Mouse (Mus musculus) ES-E14 (cell line): Measurements from ENCODE around the gene Lrp4. TPM values are rescaled to one million over a fixed set of nuclear protein-coding genes. Genes with fewer than 3 reads are reported as not detected.

Experiments used
- DNase-seq: peaks from one replicate; pipeline ENCODE4 v3.0.0-alpha.2; 2013; ENCODE audit warnings: low read depth, low spot score
- H3K27ac ChIP-seq: 2 replicates; pipeline ENCODE4 v1.5.1; 2012; ENCODE audit warnings: low read depth, mild to moderate bottlenecking, low read length, moderate library complexity, mixed read lengths; ENCODE audit not compliant: poor library complexity, insufficient read depth, severe bottlenecking
- H3K36me3 ChIP-seq: 2 replicates; pipeline ENCODE4 v1.6.1; 2012; ENCODE audit warnings: mild to moderate bottlenecking, low read length, moderate library complexity, mixed read lengths; ENCODE audit not compliant: control insufficient read depth, poor library complexity, insufficient read depth, severe bottlenecking
- H3K4me1 ChIP-seq, 2 experiments: fragments of 150-350 bp in 1 of 2; sonication (generic) in 1 of 2; 2 replicates each; pipeline ENCODE4 v1.6.1; 2012; ENCODE audit warnings: low read length in 2 of 2, mild to moderate bottlenecking in 1 of 2, mixed read lengths in 1 of 2; ENCODE audit not compliant: control insufficient read depth in 2 of 2, insufficient read depth in 2 of 2, poor library complexity in 1 of 2
- H3K4me3 ChIP-seq, 2 experiments: fragments of 150-350 bp in 1 of 2; sonication (generic) in 1 of 2; 2 replicates each; pipeline ENCODE4 v1.5.1; 2012; ENCODE audit warnings: low read length in 2 of 2, low read depth in 1 of 2, mild to moderate bottlenecking in 1 of 2, mixed read lengths in 1 of 2; ENCODE audit not compliant: insufficient read depth in 1 of 2, poor library complexity in 1 of 2, severe bottlenecking in 1 of 2
- H3K9ac ChIP-seq: 2 replicates; pipeline ENCODE4 v1.6.1; 2012; ENCODE audit warnings: low read depth, mild to moderate bottlenecking, low read length, mixed read lengths; ENCODE audit not compliant: poor library complexity, insufficient read depth, severe bottlenecking
- H3K9me3 ChIP-seq: fragments of 150-350 bp; sonication (generic); 2 replicates; pipeline ENCODE4 v1.6.1; 2012; ENCODE audit warnings: low read depth, mild to moderate bottlenecking, low read length; ENCODE audit not compliant: control insufficient read depth, insufficient read depth
- CHD2 ChIP-seq: IDR thresholded peaks from 2 replicates; pipeline ENCODE4 v1.6.1; 2014; ENCODE audit warnings: mild to moderate bottlenecking, low read depth, low read length, inconsistent platforms
- HCFC1 ChIP-seq: IDR thresholded peaks from 2 replicates; pipeline ENCODE4 v1.6.1; 2012; ENCODE audit warnings: low read length, inconsistent platforms, borderline replicate concordance; ENCODE audit not compliant: insufficient read depth
- MAFK ChIP-seq: IDR thresholded peaks from 2 replicates; pipeline ENCODE4 v1.6.1; 2014; ENCODE audit warnings: mild to moderate bottlenecking, low read depth, low read length, inconsistent platforms; ENCODE audit not compliant: insufficient read depth
- ZC3H11A ChIP-seq: IDR thresholded peaks from 2 replicates; pipeline ENCODE4 v1.6.1; 2012; ENCODE audit warnings: low read depth, mild to moderate bottlenecking, inconsistent platforms, low read length, borderline replicate concordance
- ZNF384 ChIP-seq: IDR thresholded peaks from 2 replicates; pipeline ENCODE4 v1.6.1; 2012; ENCODE audit warnings: low read depth, low read length, inconsistent platforms
- in situ Hi-C, 2 experiments: fragments of 600-800 bp; cut with MboI; formaldehyde crosslinking; loops; one replicate each; pipeline ENCODE4 v1.15.1; 2025; ENCODE audit warnings: low sequenced_read_pairs in 2 of 2, inconsistent platforms in 1 of 2; ENCODE audit not compliant: unreplicated experiment in 2 of 2
- total RNA-seq: library from RNA; depleted of rRNA; stranded (reverse); fragments of 300-350 nt; gene quantifications from 2 replicates; pipeline ENCODE4 v1.2.3, GENCODE M21; 2012

The Lrp4 gene
- total RNA-seq, 1 experiment, result 14.2 TPM

- Histone ChIP-seq H3K4me1 (peaks cover 0 to 3% of the 10 kb centered on the region in 2 experiments; a peak in 1 of 4 replicates), H3K36me3 (peaks cover 6% of the 10 kb centered on the region; the same call in 1 of the 2 replicates), H3K4me3 (no peak overlapping the region), H3K27ac (no peak overlapping the region), H3K9me3 (no peaks in the 10 kb centered on the region), H3K9ac (no peak overlapping the region)
- in situ Hi-C loops, result loop anchor here (10.0 to 25.0 kb wide), 2 partner anchors 196 to 368 kb away; partner anchors contain the start of gene Mybpc3 (in 1 of the 2)
- TF ChIP-seq CHD2 (no peak), ZNF384 (no peak), HCFC1 (no peak), ZC3H11A (no peak), MAFK (no peak)
- no peak for DNase-seq
These were observed 23.1 kb downstream of the Lrp4 start for GRCm38 (mm10) chr2:91480399-91480801.

- TF ChIP-seq HCFC1, result no peak
- TF ChIP-seq ZNF384, result peak; percentile 96
- peak; percentile 92; the same call in 1 of the 2 replicates for TF ChIP-seq ZC3H11A
- no peak for TF ChIP-seq MAFK
- no peak for TF ChIP-seq CHD2
- Histone ChIP-seq H3K27ac (no peak overlapping the region), H3K36me3 (peaks cover 6% of the 10 kb centered on the region; the same call in 1 of the 2 replicates), H3K9ac (no peak overlapping the region), H3K4me1 (peaks cover 0 to 3% of the 10 kb centered on the region in 2 experiments; a peak in 1 of 4 replicates), H3K4me3 (no peak overlapping the region), H3K9me3 (no peaks in the 10 kb centered on the region)
- peak; percentile 57 for DNase-seq
- in situ Hi-C loops, result loop anchor here (10.0 to 25.0 kb wide), 2 partner anchors 196 to 369 kb away; partner anchors contain the start of gene Mybpc3 (in 1 of the 2)
These were observed 23.6 kb downstream of the Lrp4 start for GRCm38 (mm10) chr2:91480805-91481514.

GRCm38 (mm10) chr2:91484698-91485097, 27.4 kb downstream of the Lrp4 start:
- no peak for DNase-seq
- Histone ChIP-seq H3K4me3 (no peak overlapping the region), H3K27ac (no peak overlapping the region), H3K9ac (no peak overlapping the region), H3K36me3 (peaks cover 10% of the 10 kb centered on the region; the same call in 1 of the 2 replicates), H3K9me3 (no peaks in the 10 kb centered on the region), H3K4me1 (no peaks in the 10 kb centered on the region)
- no peak for TF ChIP-seq HCFC1
- TF ChIP-seq ZC3H11A, result no peak
- no peak for TF ChIP-seq CHD2
- in situ Hi-C loops, result loop anchor here (10.0 to 25.0 kb wide), 2 partner anchors 200 to 372 kb away; partner anchors contain the start of gene Mybpc3 (in 1 of the 2)

GRCm38 (mm10) chr2:91485256-91485655, 27.9 kb downstream of the Lrp4 start:
- no peak for DNase-seq
- no peaks in the 10 kb centered on the region for H3K4me1 ChIP-seq
- H3K9ac ChIP-seq, result no peak overlapping the region
- no peak overlapping the region for H3K4me3 ChIP-seq
- peaks cover 8% of the 10 kb centered on the region; the same call in 1 of the 2 replicates for H3K36me3 ChIP-seq
- H3K9me3 ChIP-seq, result no peaks in the 10 kb centered on the region
- in situ Hi-C loops, result loop anchor here (10.0 to 25.0 kb wide), 2 partner anchors 200 to 373 kb away; partner anchors contain the start of gene Mybpc3 (in 1 of the 2)
- H3K27ac ChIP-seq, result no peak overlapping the region
- TF ChIP-seq ZC3H11A (no peak), HCFC1 (no peak), MAFK (no peak), ZNF384 (no peak), CHD2 (no peak)
